Mouse (Mus musculus): ENCODE data around the gene Olfr707. TPM values are rescaled to one million over a fixed set of nuclear protein-coding genes. Genes with fewer than 3 reads are reported as not detected.

Gene Olfr707
- polyA plus RNA-seq (2014; fragmentation: Illumina TruSeq; extraction: RNeasy Lipid Tissue Mini Kit (QIAGEN cat#74804)), result not detected

GRCm38 (mm10) chr7:106901141-106901540, at the start of gene Olfr707:
Gene Olfr707, minus strand, starts transcription at chr7:106901241.

DNA sequence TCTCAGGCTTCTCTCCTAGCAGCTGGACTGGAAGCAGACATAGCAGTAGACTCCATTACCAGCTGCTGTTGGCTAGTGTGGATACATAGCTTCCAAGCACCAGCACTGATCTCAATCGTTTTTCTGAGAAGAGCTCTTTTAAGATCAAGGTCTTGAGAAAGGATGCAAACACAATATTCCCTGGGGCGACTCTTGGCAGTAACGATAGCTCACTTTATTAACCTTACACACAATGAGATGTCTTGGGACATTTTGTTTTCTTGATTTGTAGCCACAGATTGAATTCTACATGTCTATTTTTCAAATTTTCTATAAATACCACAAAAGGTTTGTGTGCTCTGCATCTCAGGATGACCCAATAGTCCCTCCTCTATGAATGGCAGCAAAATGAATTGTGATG, 47.2 kb upstream of the Olfr707 start, which contains the start of gene Olfr710:
Gene Olfr710 (minus strand): TSS at position 101 of the 400 bp plus-strand sequence.

DNA sequence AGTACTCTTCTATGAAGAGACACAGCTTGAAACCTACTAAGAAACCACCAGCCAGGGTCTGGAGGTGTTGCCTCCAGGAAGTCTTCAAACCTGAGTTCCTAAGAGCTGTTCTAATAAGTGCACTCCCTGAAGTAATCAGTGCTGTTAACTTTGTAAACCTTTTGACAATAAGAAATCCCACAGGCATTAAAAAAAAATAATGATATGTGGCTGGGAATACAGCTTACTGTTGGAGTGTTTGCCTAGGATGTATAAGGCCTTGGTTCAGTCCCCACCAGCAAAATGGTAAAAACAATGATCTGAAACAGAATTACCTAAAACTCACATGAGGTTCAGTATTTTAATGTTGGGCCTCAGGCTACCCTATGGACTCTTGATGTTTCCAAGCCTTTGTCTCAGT, 31.1 kb upstream of the Olfr707 start, which contains the start of gene Olfr709-ps1:
Gene Olfr709-ps1 (minus strand): TSS at position 101 of the 400 bp plus-strand sequence.

GRCm38 (mm10) chr7:106907676-106908075, 6.6 kb upstream of the Olfr707 start, which contains the start of gene Olfr1532-ps1:
Gene Olfr1532-ps1, plus strand, starts transcription at chr7:106908001.

DNA sequence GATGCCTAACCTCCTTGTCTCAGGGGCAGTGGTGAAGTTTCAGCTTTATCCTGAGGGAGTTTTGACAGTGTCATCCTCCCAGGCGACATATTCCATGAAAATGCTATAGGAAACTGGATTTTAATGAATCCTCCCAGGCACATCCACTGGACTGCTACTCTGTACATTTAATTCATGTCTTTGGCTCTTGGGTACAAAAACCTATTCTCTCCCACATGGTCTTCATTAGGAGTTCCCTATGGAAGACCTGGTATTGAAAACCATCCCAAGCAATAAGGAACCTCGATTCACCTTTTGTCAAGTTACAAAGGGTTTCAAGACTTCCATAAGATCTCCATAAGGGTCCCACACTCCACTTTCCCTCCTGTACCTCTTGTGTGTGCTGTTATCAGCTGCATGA, 13.0 kb downstream of the Olfr707 start, which contains the start of gene Olfr706:
Gene Olfr706 (minus strand): TSS at position 101 of the 400 bp plus-strand sequence.

DNA sequence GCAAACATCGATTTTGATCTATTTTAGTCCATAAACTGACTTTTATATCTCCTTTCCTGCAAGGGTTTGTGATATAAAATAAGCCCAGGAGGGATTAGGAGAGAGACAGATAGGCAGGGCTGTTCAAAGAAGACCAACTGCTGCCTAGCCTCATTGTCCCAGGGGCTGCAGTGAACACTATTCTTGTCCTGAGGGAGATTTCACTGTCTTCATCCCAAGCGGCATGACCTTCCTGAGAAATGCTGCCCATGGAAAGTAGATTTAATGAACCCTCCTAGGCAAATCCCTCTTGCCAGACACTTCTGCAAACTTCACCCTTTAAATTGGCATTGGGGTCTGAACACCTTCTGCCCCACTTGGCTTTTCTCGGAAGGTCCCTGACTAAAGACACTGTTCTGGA, 24.2 kb downstream of the Olfr707 start, which contains the start of gene Olfr705:
Gene Olfr705 (minus strand): TSS at position 101 of the 400 bp plus-strand sequence.

GRCm38 (mm10) chr7:106862885-106863284, 38.2 kb downstream of the Olfr707 start, which contains the start of gene Olfr704:
Gene Olfr704, plus strand, starts transcription at chr7:106863185.

DNA sequence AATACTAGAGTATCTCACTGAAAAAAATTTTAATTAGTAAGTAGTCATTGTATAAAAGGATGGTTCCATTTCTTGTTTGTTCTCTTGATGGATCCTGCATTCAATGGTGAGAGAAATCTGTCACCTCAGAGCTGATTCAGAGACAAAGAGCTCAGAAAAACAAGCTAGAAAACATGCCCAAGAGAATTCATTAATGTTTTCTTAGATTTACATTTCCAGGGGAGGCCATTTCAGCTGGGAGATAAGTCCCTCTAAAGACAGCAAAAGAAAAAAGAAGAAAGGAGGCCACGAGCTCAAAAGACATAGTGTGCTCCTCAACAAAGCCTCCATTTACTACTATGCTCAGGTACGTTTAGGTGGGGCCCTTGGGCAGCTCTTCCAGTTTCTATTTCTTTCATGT, 58.0 kb downstream of the Olfr707 start, which contains the start of gene Olfr703:
Gene Olfr703 (plus strand): TSS at position 301 of the 400 bp plus-strand sequence.

Other genes starting within 250 kb of the Olfr707 start
- gene Olfr693, start 220.7 kb downstream of the Olfr707 start, polyA plus RNA-seq (2014; fragmentation: Illumina TruSeq; extraction: RNeasy Lipid Tissue Mini Kit (QIAGEN cat#74804)), result not detected
- not detected for gene Olfr694, start 209.4 kb downstream of the Olfr707 start, polyA plus RNA-seq (2014; fragmentation: Illumina TruSeq; extraction: RNeasy Lipid Tissue Mini Kit (QIAGEN cat#74804))
- not detected for gene Olfr695, start 184.8 kb downstream of the Olfr707 start, polyA plus RNA-seq (2014; fragmentation: Illumina TruSeq; extraction: RNeasy Lipid Tissue Mini Kit (QIAGEN cat#74804))
- not detected for gene Olfr697, start 158.8 kb downstream of the Olfr707 start, polyA plus RNA-seq (2014; fragmentation: Illumina TruSeq; extraction: RNeasy Lipid Tissue Mini Kit (QIAGEN cat#74804))
- not detected for gene Olfr698, start 145.8 kb downstream of the Olfr707 start, polyA plus RNA-seq (2014; fragmentation: Illumina TruSeq; extraction: RNeasy Lipid Tissue Mini Kit (QIAGEN cat#74804))
- gene Olfr699, start 108.0 kb downstream of the Olfr707 start, polyA plus RNA-seq (2014; fragmentation: Illumina TruSeq; extraction: RNeasy Lipid Tissue Mini Kit (QIAGEN cat#74804)), result not detected
- not detected for gene Olfr700, start 92.4 kb downstream of the Olfr707 start, polyA plus RNA-seq (2014; fragmentation: Illumina TruSeq; extraction: RNeasy Lipid Tissue Mini Kit (QIAGEN cat#74804))
- gene Olfr701, start 87.1 kb downstream of the Olfr707 start, polyA plus RNA-seq (2014; fragmentation: Illumina TruSeq; extraction: RNeasy Lipid Tissue Mini Kit (QIAGEN cat#74804)), result 0.14 TPM
- gene Olfr702, start 67.3 kb downstream of the Olfr707 start, polyA plus RNA-seq (2014; fragmentation: Illumina TruSeq; extraction: RNeasy Lipid Tissue Mini Kit (QIAGEN cat#74804)), result not detected
- gene Olfr703, start 57.9 kb downstream of the Olfr707 start, polyA plus RNA-seq (2014; fragmentation: Illumina TruSeq; extraction: RNeasy Lipid Tissue Mini Kit (QIAGEN cat#74804)), result not detected
- not detected for gene Olfr704, start 38.1 kb downstream of the Olfr707 start, polyA plus RNA-seq (2014; fragmentation: Illumina TruSeq; extraction: RNeasy Lipid Tissue Mini Kit (QIAGEN cat#74804))
- not detected for gene Olfr705, start 24.4 kb downstream of the Olfr707 start, polyA plus RNA-seq (2014; fragmentation: Illumina TruSeq; extraction: RNeasy Lipid Tissue Mini Kit (QIAGEN cat#74804))
- not detected for gene Olfr706, start 13.1 kb downstream of the Olfr707 start, polyA plus RNA-seq (2014; fragmentation: Illumina TruSeq; extraction: RNeasy Lipid Tissue Mini Kit (QIAGEN cat#74804))
- gene Olfr1532-ps1, start 6.8 kb upstream of the Olfr707 start, polyA plus RNA-seq (2014; fragmentation: Illumina TruSeq; extraction: RNeasy Lipid Tissue Mini Kit (QIAGEN cat#74804)), result not detected
- not detected for gene Olfr709-ps1, start 31.0 kb upstream of the Olfr707 start, polyA plus RNA-seq (2014; fragmentation: Illumina TruSeq; extraction: RNeasy Lipid Tissue Mini Kit (QIAGEN cat#74804))
- not detected for gene Olfr710, start 47.1 kb upstream of the Olfr707 start, polyA plus RNA-seq (2014; fragmentation: Illumina TruSeq; extraction: RNeasy Lipid Tissue Mini Kit (QIAGEN cat#74804))
- not detected for gene Olfr6, start 62.7 kb upstream of the Olfr707 start, polyA plus RNA-seq (2014; fragmentation: Illumina TruSeq; extraction: RNeasy Lipid Tissue Mini Kit (QIAGEN cat#74804))
- not detected for gene Olfr711, start 74.2 kb upstream of the Olfr707 start, polyA plus RNA-seq (2014; fragmentation: Illumina TruSeq; extraction: RNeasy Lipid Tissue Mini Kit (QIAGEN cat#74804))
- not detected for gene Olfr2, start 104.8 kb upstream of the Olfr707 start, polyA plus RNA-seq (2014; fragmentation: Illumina TruSeq; extraction: RNeasy Lipid Tissue Mini Kit (QIAGEN cat#74804))
- not detected for gene Olfr713, start 129.9 kb upstream of the Olfr707 start, polyA plus RNA-seq (2014; fragmentation: Illumina TruSeq; extraction: RNeasy Lipid Tissue Mini Kit (QIAGEN cat#74804))
- not detected for gene Olfr714, start 169.7 kb upstream of the Olfr707 start, polyA plus RNA-seq (2014; fragmentation: Illumina TruSeq; extraction: RNeasy Lipid Tissue Mini Kit (QIAGEN cat#74804))
- not detected for gene Olfr17, start 192.0 kb upstream of the Olfr707 start, polyA plus RNA-seq (2014; fragmentation: Illumina TruSeq; extraction: RNeasy Lipid Tissue Mini Kit (QIAGEN cat#74804))
- not detected for gene Olfr715b, start 209.1 kb upstream of the Olfr707 start, polyA plus RNA-seq (2014; fragmentation: Illumina TruSeq; extraction: RNeasy Lipid Tissue Mini Kit (QIAGEN cat#74804))
- not detected for gene Olfr715, start 229.8 kb upstream of the Olfr707 start, polyA plus RNA-seq (2014; fragmentation: Illumina TruSeq; extraction: RNeasy Lipid Tissue Mini Kit (QIAGEN cat#74804))
- not detected for gene Olfr716, start 237.1 kb upstream of the Olfr707 start, polyA plus RNA-seq (2014; fragmentation: Illumina TruSeq; extraction: RNeasy Lipid Tissue Mini Kit (QIAGEN cat#74804))

Data from ovary, adult 10 weeks (tissue).